Mouse (Mus musculus) ES-E14 (cell line): ENCODE measurements around the gene Cers5. TPM values are rescaled to one million over a fixed set of nuclear protein-coding genes. Genes with fewer than 3 reads are reported as not detected.

Experiments
- DNase-seq: peaks from one replicate; pipeline ENCODE4 v3.0.0-alpha.2; 2013; ENCODE audit warnings: low read depth, low spot score
- H3K27ac ChIP-seq: 2 replicates; pipeline ENCODE4 v1.5.1; 2012; ENCODE audit warnings: low read depth, mild to moderate bottlenecking, low read length, moderate library complexity, mixed read lengths; ENCODE audit not compliant: poor library complexity, insufficient read depth, severe bottlenecking
- H3K36me3 ChIP-seq: 2 replicates; pipeline ENCODE4 v1.6.1; 2012; ENCODE audit warnings: mild to moderate bottlenecking, low read length, moderate library complexity, mixed read lengths; ENCODE audit not compliant: control insufficient read depth, poor library complexity, insufficient read depth, severe bottlenecking
- H3K4me1 ChIP-seq, 2 experiments: fragments of 150-350 bp in 1 of 2; sonication (generic) in 1 of 2; 2 replicates each; pipeline ENCODE4 v1.6.1; 2012; ENCODE audit warnings: low read length in 2 of 2, mild to moderate bottlenecking in 1 of 2, mixed read lengths in 1 of 2; ENCODE audit not compliant: control insufficient read depth in 2 of 2, insufficient read depth in 2 of 2, poor library complexity in 1 of 2
- H3K4me3 ChIP-seq, 2 experiments: fragments of 150-350 bp in 1 of 2; sonication (generic) in 1 of 2; 2 replicates each; pipeline ENCODE4 v1.5.1; 2012; ENCODE audit warnings: low read length in 2 of 2, low read depth in 1 of 2, mild to moderate bottlenecking in 1 of 2, mixed read lengths in 1 of 2; ENCODE audit not compliant: insufficient read depth in 1 of 2, poor library complexity in 1 of 2, severe bottlenecking in 1 of 2
- H3K9ac ChIP-seq: 2 replicates; pipeline ENCODE4 v1.6.1; 2012; ENCODE audit warnings: low read depth, mild to moderate bottlenecking, low read length, mixed read lengths; ENCODE audit not compliant: poor library complexity, insufficient read depth, severe bottlenecking
- H3K9me3 ChIP-seq: fragments of 150-350 bp; sonication (generic); 2 replicates; pipeline ENCODE4 v1.6.1; 2012; ENCODE audit warnings: low read depth, mild to moderate bottlenecking, low read length; ENCODE audit not compliant: control insufficient read depth, insufficient read depth
- CHD2 ChIP-seq: IDR thresholded peaks from 2 replicates; pipeline ENCODE4 v1.6.1; 2014; ENCODE audit warnings: mild to moderate bottlenecking, low read depth, low read length, inconsistent platforms
- HCFC1 ChIP-seq: IDR thresholded peaks from 2 replicates; pipeline ENCODE4 v1.6.1; 2012; ENCODE audit warnings: low read length, inconsistent platforms, borderline replicate concordance; ENCODE audit not compliant: insufficient read depth
- MAFK ChIP-seq: IDR thresholded peaks from 2 replicates; pipeline ENCODE4 v1.6.1; 2014; ENCODE audit warnings: mild to moderate bottlenecking, low read depth, low read length, inconsistent platforms; ENCODE audit not compliant: insufficient read depth
- ZC3H11A ChIP-seq: IDR thresholded peaks from 2 replicates; pipeline ENCODE4 v1.6.1; 2012; ENCODE audit warnings: low read depth, mild to moderate bottlenecking, inconsistent platforms, low read length, borderline replicate concordance
- ZNF384 ChIP-seq: IDR thresholded peaks from 2 replicates; pipeline ENCODE4 v1.6.1; 2012; ENCODE audit warnings: low read depth, low read length, inconsistent platforms
- in situ Hi-C, 2 experiments: fragments of 600-800 bp; cut with MboI; formaldehyde crosslinking; loops; one replicate each; pipeline ENCODE4 v1.15.1; 2025; ENCODE audit warnings: low sequenced_read_pairs in 2 of 2, inconsistent platforms in 1 of 2; ENCODE audit not compliant: unreplicated experiment in 2 of 2
- total RNA-seq: library from RNA; depleted of rRNA; stranded (reverse); fragments of 300-350 nt; gene quantifications from 2 replicates; pipeline ENCODE4 v1.2.3, GENCODE M21; 2012

The Cers5 gene
- total RNA-seq, 1 experiment: 126 TPM

DNA sequence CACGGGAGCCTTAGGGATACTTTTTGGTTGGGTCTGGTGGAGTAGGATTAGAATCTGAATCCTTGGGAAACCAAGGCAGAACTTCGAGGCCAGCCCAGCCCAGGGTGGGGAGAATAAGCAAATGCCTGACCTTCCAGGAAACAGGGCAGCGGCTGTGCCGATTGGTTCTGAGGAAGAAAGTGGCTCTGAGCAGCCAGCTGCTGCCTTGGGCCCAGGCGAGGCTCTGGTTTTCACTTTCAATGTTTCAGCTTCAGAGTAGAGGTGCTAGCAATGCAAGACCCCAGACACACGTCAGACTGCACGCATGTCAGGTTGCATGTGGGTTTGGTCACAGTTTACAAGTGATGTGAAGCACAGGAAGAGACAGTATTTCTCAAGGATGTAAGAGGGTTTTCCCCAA is 39.4 kb upstream of the Cers5 start:
- peaks cover 15% of the 10 kb centered on the region; the same call in 1 of the 2 replicates for H3K36me3 ChIP-seq
- DNase-seq: no peak
- in situ Hi-C loops: no loop called here
- no peak overlapping the region; the same call in 1 of the 2 replicates for H3K27ac ChIP-seq
- H3K9ac ChIP-seq: no peak overlapping the region
- H3K4me3 ChIP-seq: no peak overlapping the region
- no peaks in the 10 kb centered on the region for H3K9me3 ChIP-seq
- TF ChIP-seq HCFC1: no peak
- TF ChIP-seq MAFK: no peak
- no peak for TF ChIP-seq CHD2
- no peak for TF ChIP-seq ZNF384
- no peak for TF ChIP-seq ZC3H11A
- H3K4me1 ChIP-seq: peaks cover 0 to under 1% of the 10 kb centered on the region in 2 experiments; a peak in 2 of 4 replicates

DNA sequence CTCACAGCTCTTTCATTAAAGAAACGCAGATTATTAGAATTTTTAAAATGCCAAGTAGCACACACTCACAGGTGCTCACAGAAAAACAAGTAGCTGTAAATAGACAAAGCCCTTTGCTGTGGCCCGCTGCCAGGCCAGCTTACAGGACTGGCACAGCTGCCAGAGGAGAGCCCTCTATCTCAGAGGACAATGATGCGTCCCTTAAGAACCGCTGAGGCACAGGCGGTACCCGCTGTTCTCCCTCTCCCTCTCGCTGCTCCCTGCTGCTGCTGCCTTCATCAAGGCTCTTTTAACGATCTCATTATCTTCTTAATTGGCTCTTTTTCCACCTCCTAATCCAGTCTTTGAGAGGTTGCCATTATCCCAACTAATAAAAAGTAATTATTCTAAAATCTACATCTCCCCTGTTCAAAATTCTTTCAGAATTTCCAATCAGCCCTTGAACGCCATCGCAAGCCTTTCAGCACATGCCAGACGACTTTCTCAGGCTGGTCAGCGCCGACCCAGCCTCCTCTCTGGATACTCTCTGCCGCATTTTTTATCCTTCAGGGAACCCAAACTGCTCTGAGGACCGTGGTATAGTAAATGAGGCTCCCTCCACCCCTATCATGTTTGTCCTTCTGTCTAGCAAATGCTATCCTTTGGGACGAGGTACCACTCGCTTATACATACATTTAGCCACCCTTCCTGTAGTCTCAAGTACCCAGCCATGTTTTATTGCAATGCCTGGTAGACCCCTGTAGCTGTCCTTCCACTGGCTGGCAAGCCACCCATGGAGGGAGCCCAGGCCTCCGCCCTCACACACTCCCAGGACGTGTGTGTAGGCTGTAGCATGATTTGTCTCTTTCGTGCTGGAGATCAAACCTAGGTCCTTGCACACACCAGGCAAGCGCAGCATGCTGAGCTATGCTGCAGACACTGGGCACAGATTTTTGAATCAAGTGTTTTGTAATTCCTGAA is 35.4 kb upstream of the Cers5 start:
- no peaks in the 10 kb centered on the region for H3K9me3 ChIP-seq
- H3K4me3 ChIP-seq: no peak overlapping the region
- H3K4me1 ChIP-seq: peaks cover 5% of the 10 kb centered on the region in 2 experiments; a peak in 3 of 4 replicates
- H3K36me3 ChIP-seq: peaks cover 16% of the 10 kb centered on the region; the same call in 1 of the 2 replicates
- DNase-seq: no peak
- in situ Hi-C loops: no loop called here
- H3K27ac ChIP-seq: no peak overlapping the region
- H3K9ac ChIP-seq: no peak overlapping the region
- TF ChIP-seq CHD2 (no peak), ZC3H11A (no peak), ZNF384 (no peak), HCFC1 (no peak), MAFK (no peak)

DNA sequence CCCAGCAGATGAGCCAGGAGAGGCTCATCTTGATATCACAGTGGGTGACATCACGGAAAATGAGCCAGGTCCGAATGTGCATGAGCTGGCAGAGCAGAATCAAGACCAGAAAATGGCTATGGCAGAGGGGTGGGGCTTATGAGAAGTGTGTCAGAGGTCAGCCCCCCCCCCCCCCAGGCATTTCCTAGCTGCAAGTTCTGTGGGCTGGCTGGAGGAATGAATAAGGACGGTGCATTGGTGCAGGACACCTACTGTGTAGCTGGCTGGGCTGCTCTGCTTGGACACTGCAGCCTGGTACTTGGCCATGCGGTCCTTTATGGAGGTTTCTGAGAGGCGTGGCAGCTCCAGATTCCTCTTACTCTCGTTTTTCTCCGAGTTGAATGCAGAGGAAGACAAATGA is 33.5 kb upstream of the Cers5 start:
- no peak overlapping the region for H3K27ac ChIP-seq
- in situ Hi-C loops: no loop called here
- H3K4me1 ChIP-seq: peaks cover 5% of the 10 kb centered on the region in 2 experiments; a peak in 3 of 4 replicates

DNA sequence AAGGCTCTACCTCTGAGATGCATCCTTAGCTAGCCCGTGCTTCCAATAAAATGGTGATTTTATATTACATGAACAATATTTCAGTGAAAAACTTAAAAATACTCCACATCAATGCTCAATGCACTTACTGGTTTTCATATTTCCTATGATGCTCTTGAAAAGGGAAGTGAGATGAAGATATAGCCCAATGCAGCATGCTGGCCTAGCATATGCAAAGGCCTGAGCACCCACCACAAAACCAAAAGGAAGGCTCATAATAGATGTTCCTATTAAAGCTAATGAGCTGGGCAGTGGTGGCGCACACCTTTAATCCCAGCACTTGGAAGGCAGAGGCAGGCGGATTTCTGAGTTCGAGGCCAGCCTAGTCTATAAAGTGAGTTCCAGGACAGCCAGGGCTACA is 33.0 kb upstream of the Cers5 start:
- Histone ChIP-seq H3K27ac (no peak overlapping the region), H3K36me3 (peaks cover 19% of the 10 kb centered on the region; the same call in 1 of the 2 replicates), H3K9ac (no peak overlapping the region), H3K9me3 (no peaks in the 10 kb centered on the region), H3K4me1 (peaks cover 5% of the 10 kb centered on the region in 2 experiments; a peak in 3 of 4 replicates), H3K4me3 (no peak overlapping the region)
- DNase-seq: no peak
- TF ChIP-seq HCFC1: no peak
- no peak for TF ChIP-seq CHD2
- TF ChIP-seq ZC3H11A: no peak
- TF ChIP-seq ZNF384: no peak
- no peak for TF ChIP-seq MAFK
- in situ Hi-C loops: no loop called here

More for the DNA sequence above, 33.5 kb upstream of the Cers5 start:
- Histone ChIP-seq H3K9me3 (no peaks in the 10 kb centered on the region), H3K9ac (no peak overlapping the region), H3K36me3 (peaks cover 19% of the 10 kb centered on the region; the same call in 1 of the 2 replicates), H3K4me3 (no peak overlapping the region)
- TF ChIP-seq CHD2 (no peak), HCFC1 (no peak)
- DNase-seq: no peak
